Mouse (Mus musculus) cerebellum, postnatal 4 days (tissue): ENCODE measurements at regions not wholly inside any gene's neighbourhood (a gene's known extent, or its start where the extent isn't known, plus 50 kb on each side); places are given as distances from the start of the nearest gene placed in this dataset.

ENCODE experiments used
- DNase-seq, 2 experiments: peaks; one replicate each; pipeline ENCODE4 v3.0.0; 2022; ENCODE audit warnings: low spot score in 2 of 2, mixed read lengths in 1 of 2

DNA sequence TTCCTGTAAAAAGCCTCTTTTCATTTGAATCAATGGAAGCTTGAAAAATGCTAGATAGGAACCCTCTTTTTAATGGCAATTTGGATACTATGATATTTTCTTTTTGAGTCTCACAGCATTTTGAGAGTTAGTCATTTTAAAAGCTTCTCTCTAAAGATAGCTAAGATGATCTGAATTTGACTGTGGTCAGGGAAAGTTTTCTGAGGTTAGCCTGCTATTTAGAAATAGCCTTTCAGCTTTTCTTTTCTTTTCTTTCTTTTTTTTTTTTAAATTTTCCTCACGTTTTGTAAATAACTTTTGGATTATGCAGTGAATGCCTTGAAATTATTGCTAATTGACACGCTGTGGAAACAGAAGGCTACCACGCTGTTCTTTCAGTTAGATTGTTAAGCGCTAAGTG, 387.3 kb upstream of the Zeb2 start:
- DNase-seq: no peak

DNA sequence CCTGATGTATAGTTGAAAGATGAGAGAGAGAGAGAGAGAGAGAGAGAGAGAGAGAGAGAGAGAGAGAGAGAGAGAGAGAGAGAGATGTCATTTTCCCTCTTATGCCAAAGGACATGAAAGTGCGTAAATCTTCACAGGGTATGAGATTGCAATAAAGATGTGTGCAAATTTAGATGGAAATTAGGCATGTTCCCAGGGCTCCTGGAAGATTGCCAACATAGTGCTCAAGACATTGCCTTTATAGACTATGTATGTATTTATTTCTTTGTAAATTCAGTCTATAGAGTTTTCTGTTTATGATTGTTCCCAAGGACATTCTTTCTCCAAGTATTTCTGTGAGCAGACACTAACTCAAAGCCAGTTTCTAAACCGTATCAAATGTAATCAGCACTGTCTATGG, 376.5 kb upstream of the Zeb2 start:
- no peak for DNase-seq

GRCm38 (mm10) chr2:45486530-45486929, 369.3 kb upstream of the Zeb2 start:
- no peak for DNase-seq

DNA sequence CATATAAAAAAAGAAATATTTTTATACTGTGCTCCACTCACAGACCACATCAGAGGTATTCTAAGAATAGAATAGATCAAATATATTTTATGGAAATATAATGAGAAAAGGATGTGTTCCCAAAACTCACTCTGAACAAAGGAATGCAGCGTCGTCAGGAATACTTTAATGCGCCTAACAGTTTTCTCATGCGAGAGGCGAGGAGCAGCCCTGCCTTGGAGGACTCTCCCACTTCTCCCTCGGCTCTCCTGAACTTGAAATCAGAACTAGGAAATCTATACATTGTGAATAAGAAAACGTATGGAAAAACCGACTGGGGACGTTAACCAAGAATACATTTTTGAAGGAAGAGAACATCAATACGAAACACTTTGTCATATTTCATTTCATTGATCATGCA, 368.3 kb upstream of the Zeb2 start:
- DNase-seq: no peak

- no peak for DNase-seq
Measured at GRCm38 (mm10) chr2:45480671-45481070, 363.5 kb upstream of the Zeb2 start.

DNA sequence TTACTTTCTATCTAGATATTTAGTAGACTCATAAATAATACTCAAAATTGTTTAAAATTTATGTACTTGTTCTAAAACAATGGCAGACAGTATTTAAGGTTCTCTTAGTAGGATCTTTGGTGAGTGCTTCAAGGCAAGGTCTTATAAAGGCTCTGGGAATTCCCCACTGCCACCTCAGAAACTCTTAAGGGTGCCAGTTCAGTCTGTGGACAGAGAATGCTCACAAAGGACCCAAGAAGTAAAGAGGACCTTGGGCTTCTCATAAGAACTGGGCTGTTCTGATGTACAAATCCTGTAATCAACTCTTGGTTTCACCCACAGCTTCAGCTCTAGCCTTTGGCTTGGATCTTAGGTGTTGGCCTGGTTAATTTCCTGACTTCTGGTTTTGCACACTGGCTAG, 358.8 kb upstream of the Zeb2 start:
- DNase-seq: no peak

DNA sequence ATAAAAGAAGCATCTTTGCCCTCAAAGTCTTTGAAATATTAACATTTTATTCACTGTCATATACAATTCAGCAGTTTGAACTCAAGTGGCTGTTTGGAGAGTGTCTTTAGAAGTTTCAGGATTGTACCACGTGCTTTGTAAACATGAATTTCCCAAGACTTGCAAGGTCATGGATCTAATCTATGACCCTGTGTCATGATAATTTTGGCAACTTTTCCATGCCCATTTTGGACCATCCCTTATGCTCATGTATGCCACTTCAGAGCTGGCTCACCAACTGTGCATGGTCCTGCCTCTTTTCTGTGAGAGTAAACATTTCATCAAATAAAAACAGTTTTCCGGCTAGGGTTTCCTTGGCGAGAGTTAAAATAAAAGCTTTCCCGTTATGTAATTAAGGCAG, 347.1 kb upstream of the Zeb2 start:
- DNase-seq: no peak

DNA sequence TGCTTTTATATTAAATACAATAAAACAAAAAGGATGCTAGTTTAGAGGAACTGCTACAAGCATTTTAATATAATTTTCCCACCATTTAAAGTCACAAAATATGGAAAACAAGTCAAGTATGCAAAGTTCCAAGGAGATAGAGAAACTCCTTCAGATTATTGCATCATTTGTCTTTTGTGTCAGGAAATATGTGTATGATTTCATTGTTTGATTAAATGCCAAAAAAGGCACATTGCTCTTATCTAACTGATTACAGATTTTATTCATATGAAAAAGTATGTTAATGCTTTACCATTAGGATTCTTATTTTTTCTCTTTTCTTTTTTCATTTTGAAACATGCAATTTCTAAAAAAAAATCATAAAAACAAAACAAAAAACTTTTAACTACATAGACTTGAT, 342.2 kb upstream of the Zeb2 start:
- DNase-seq: no peak

- no peak for DNase-seq
Measured at GRCm38 (mm10) chr2:45454811-45455210, 337.6 kb upstream of the Zeb2 start.

DNA sequence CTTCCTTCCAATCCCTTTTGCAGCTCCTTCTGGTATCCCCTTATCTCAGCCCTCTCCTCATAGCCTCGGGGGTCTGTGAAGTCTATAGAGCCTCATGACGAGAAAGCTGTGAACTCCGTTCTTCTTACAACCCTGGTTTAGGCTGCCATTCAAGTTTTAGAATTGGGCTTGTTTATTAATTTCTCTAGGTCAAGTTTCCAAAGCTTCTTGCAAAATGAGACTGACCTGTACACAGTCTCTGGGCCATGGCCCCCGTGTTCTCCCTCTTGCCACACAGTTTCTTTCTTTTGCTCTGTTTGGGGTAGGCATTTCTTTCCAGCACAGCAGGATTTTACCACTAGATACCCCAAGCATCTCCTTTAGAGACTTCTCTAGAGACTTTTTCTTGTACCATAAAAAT, 322.0 kb upstream of the Zeb2 start:
- DNase-seq: no peak

- DNase-seq: no peak
Measured at GRCm38 (mm10) chr2:45438739-45439138, 321.5 kb upstream of the Zeb2 start.

- DNase-seq: peak in 1 of 2 experiments; percentile 14
Measured at GRCm38 (mm10) chr2:45435261-45435980, 318.2 kb upstream of the Zeb2 start.

- no peak for DNase-seq
Measured at GRCm38 (mm10) chr2:45434789-45435188, 317.6 kb upstream of the Zeb2 start.

DNA sequence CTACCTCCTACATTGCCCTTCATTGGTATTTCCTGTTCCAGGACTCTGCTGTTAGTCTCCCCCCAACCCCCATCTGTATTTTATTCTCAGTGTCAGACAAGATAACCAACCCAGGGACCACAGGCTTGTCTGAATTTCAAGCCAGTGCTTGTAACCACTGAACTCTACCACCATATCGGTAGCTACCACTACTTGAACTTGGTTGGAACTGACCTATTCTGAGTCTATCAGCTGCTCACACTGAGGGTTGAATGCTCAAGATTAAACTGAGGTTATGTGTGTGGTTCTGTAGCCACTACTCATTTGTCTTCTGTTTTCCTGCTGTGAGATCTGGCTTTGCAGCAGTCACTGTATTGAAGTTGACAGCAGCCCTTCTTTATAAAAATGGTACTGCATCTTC, 317.0 kb upstream of the Zeb2 start:
- DNase-seq: no peak

DNA sequence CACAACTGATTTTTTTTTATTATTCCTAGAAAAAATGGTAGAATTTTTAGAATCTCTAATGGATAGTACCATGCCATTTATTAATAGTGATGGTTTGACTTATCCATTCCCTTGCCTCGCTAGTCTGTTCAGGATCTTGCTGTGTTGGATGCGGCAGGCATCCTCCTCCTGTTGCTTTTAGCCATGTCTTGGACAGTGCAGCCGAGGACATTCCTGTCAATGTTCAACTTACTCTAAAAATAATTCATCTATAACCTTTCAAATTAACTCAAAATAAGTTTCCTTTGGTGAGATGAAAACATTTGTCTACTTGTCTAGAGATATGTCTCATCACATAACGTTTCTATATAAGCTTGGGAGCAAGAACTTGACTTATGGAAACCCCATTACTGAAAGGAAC, 314.2 kb upstream of the Zeb2 start:
- no peak for DNase-seq

DNA sequence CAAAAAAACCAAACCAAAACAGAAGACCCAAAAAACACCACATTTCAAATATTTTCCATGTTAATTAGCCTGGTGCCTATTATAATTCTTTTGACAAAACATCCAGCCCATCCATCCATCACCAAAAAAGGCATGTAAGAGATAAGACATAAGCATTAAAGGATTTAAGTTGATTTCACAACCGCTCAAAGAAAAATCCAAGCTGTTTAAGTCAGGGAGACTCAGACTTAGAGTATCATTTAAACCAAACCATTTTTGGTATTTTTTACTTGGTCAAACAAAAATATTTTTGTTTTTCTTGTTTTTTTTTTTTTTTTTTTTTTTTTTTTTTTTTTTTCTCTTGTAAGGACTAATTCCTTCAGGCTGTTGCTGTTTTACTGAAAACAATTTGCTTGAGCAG, 304.6 kb upstream of the Zeb2 start:
- DNase-seq: no peak

DNA sequence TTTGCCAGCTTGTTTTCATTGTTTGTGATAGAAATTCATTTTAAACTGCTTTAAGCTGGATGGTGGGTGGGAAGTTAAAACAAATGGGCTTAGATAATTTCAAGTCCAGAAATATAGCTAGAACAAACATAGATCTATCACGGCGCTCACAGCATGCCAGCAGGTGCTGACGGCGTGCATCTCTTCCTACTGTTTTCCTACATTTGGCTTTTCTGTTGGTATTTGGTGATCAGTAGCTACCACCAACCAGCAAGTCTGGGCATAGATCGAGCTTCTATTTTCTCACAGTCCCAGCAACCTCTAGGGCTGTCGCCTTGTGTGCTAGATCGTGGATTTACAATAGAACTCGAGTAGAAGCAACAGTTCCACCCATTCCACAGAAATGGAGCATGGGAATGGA, 290.9 kb upstream of the Zeb2 start:
- no peak for DNase-seq

DNA sequence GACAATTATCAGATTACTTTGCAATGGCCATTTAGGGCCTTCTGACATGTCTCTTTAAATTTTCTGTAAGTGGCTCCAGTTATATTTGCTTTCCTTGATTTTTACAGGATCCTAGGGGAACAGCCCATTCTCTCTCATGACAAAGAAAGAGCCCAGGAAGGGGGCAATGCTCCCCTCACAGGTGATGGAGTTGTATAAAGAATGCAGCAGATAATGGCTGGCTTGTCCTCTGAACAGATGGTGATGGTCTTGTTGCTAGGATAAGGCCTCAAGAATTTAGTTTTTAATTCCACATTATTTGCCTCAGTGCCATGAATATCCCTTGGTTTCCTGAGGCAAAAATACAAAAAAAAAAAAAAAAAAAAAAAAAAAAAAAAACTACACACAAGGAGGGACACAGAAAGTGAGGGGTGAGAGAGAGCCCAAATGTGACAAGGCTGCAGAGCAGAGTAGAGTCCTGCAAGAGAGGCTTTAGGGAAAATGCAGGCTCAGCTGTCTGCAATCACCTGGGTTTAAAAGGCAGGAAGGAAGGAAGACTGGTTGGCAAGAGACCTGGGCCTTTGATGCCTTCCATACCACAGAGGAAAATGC, 272.8 kb upstream of the Zeb2 start:
- no peak for DNase-seq

DNA sequence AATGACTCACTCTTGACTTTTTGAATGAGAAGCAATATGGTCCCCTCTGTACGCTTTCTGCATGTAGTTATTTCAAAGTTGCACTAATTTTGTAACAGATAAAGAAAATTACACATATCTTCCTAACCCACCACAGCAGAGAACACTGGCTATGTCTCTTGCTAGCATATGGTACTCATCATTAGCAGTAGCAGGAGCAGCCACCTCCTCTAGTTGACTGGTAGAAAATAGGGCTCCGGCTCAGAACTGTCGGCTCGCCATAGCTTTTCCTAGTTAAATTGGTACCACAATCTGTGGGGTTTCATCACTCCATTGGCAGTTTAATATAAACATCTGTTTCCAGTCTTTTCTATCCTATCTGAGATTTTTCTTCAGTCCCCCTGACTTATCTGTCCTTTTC, 254.1 kb upstream of the Zeb2 start:
- DNase-seq: no peak

DNA sequence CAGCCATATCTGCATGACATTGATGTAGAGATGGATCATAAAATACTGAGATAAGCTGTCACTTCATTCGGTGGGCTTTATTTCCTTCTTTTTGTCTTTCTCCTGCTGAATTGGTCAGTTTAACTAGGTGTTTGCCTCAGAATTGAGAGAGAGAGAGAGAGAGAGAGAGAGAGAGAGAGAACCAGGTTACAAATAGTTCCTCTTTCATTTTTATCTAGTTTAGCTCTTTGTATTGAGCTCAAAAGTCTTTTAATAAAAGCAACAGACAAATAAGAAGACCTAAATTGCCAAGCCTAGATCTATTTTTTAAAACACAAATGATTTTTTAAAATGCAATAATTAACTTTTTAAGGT, 253.4 kb upstream of the Zeb2 start:
- DNase-seq: no peak

- DNase-seq: no peak
Measured at GRCm38 (mm10) chr2:45369914-45370614, 252.9 kb upstream of the Zeb2 start.

- no peak for DNase-seq
Measured at GRCm38 (mm10) chr2:45369432-45369831, 252.2 kb upstream of the Zeb2 start.

DNA sequence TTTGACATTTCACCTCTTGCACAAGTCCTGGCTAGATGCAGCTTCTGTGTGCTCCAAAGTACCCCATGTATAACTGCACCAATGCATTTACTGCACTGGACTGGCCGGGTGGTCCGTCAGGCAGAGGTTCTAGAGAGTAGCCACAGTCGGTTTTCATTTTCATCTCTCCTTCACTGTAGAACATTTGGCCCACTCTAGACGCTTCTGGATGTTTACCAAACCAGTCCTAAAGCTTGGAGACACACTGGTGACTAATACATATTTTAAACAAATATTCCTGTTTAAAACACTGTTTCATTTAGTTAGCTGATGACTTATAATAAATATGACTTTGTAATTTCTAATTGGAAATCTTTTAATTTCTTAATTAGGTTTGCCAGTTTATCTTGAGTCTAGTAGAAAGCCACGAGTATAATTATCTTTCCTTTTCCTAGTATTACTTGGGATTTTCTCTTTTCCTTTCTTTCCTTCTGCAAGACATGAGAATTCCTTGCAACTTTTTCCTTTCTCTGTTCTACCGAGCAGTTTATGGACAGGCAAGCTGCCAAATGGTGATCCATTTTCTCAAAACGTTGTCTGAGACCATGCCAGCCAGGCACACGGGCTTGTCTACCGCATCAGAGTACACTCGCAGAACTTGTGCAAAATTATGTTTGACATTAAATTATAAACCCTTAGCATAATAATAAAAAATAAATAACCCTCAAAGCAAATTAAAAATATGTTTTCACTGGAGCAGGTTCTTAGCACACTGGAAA, 250.4 kb upstream of the Zeb2 start:
- no peak for DNase-seq
